Mouse (Mus musculus) heart, embryonic 13.5 days (tissue): ENCODE results near the gene Zbed4. TPM values are rescaled to one million over a fixed set of nuclear protein-coding genes. Genes with fewer than 3 reads are reported as not detected.
"Not testable (repeated sequence)": the region's sequence is repeated elsewhere in the genome, so short reads cannot be mapped to it uniquely, and the experiment has no call there.

Experiments used
- ATAC-seq: fragments of 200-750 bp; cut with Nextera tagmentation; 2 replicates; pipeline ENCODE4 v1.8.0; 2017; ENCODE audit warnings: moderate TSS enrichment; ENCODE audit not compliant: insufficient number of reproducible peaks, low FRiP score, low TSS enrichment; ENCODE audit errors: extremely low read depth
- H3K27ac ChIP-seq: fragments of 300-500 bp; sonication (generic); replicated peaks from 2 replicates; pipeline ENCODE4 v1.5.1; 2015; ENCODE audit warnings: moderate library complexity, mild to moderate bottlenecking, inconsistent platforms
- H3K27me3 ChIP-seq: fragments of 300-500 bp; sonication (generic); replicated peaks from 2 replicates; pipeline ENCODE4 v1.6.1; 2015; ENCODE audit warnings: mild to moderate bottlenecking, inconsistent platforms
- H3K36me3 ChIP-seq: fragments of 300-500 bp; sonication (generic); 2 replicates; pipeline ENCODE4 v1.6.1; 2015; ENCODE audit warnings: mild to moderate bottlenecking, inconsistent platforms
- H3K4me1 ChIP-seq: fragments of 300-500 bp; sonication (generic); 2 replicates; pipeline ENCODE4 v1.6.1; 2015; ENCODE audit warnings: inconsistent platforms
- H3K4me2 ChIP-seq: fragments of 300-500 bp; sonication (generic); 2 replicates; pipeline ENCODE4 v1.6.1; 2015; ENCODE audit warnings: inconsistent platforms, mild to moderate bottlenecking, moderate library complexity
- H3K4me3 ChIP-seq: fragments of 300-500 bp; sonication (generic); 2 replicates; pipeline ENCODE4 v1.5.1; 2015; ENCODE audit warnings: moderate library complexity, mild to moderate bottlenecking, inconsistent platforms
- H3K9ac ChIP-seq: fragments of 300-500 bp; sonication (generic); 2 replicates; pipeline ENCODE4 v1.6.1; 2015; ENCODE audit warnings: inconsistent platforms, mild to moderate bottlenecking, moderate library complexity
- H3K9me3 ChIP-seq: fragments of 300-500 bp; sonication (generic); 2 replicates; pipeline ENCODE4 v1.6.1; 2016; ENCODE audit warnings: inconsistent platforms
- WGBS: fragments of 180-500 bp; shearing (Covaris S2); methylation state at CpG from one replicate; pipeline ENCODE4 v1.1.7; 2015; ENCODE audit warnings: mixed read lengths; 5-methylcytosine and 5-hydroxymethylcytosine counted together
- polyA plus RNA-seq: library from polyadenylated mRNA; unstranded; fragments of >200 nt; fragmentation: Nextera tagmentation; extraction: Ambion mirVana; gene quantifications from 2 replicates; pipeline ENCODE4 v1.2.1, GENCODE M21; 2015

The Zbed4 gene
- 11.6 and 12.1 TPM in 2 replicates for polyA plus RNA-seq

- peaks cover 32% of the 10 kb centered on the region for H3K4me1 ChIP-seq
- H3K36me3 ChIP-seq, result peaks cover 16% of the 10 kb centered on the region
- H3K9ac ChIP-seq, result peak within 1 kb of the TSS; percentile 94
- H3K4me3 ChIP-seq, result peak within 1 kb of the TSS; percentile 89
- H3K9me3 ChIP-seq, result no peaks in the 10 kb centered on the region
- no peaks in the 10 kb centered on the region for H3K27me3 ChIP-seq
- 1% methylated on average over 78 of the region's 119 CpGs for WGBS
- peak; percentile 14 for ATAC-seq
- H3K4me2 ChIP-seq, result peak within 1 kb of the TSS; percentile 76
- peak within 1 kb of the TSS; percentile 91 for H3K27ac ChIP-seq
Observed at GRCm38 (mm10) chr15:88751564-88752402, at the start of gene Zbed4. Zbed4 (plus strand) TSS chr15:88751660.

GRCm38 (mm10) chr15:88702501-88702900, 49.0 kb upstream of the Zbed4 start:
- Histone ChIP-seq H3K27me3 (no peaks in the 10 kb centered on the region), H3K4me1 (0 out of 2 replicates have a peak, but pooled peaks cover 4% of the 10 kb centered on the region), H3K9me3 (no peaks in the 10 kb centered on the region), H3K36me3 (peaks cover 99% of the 10 kb centered on the region), H3K9ac (no peak overlapping the region), H3K27ac (no peak overlapping the region), H3K4me3 (no peak overlapping the region), H3K4me2 (no peak overlapping the region)
- WGBS, result 71% methylated on average over 3 of the region's 3 CpGs
- no peak for ATAC-seq

- Histone ChIP-seq H3K4me1 (0 out of 2 replicates have a peak, but pooled peaks cover 4% of the 10 kb centered on the region), H3K9me3 (no peaks in the 10 kb centered on the region), H3K27me3 (no peaks in the 10 kb centered on the region), H3K27ac (no peak overlapping the region), H3K4me2 (no peak overlapping the region), H3K4me3 (no peak overlapping the region), H3K9ac (no peak overlapping the region), H3K36me3 (peaks cover 99% of the 10 kb centered on the region)
- no peak for ATAC-seq
- WGBS, result 53% methylated on average over 1 of the region's 1 CpGs
Observed at GRCm38 (mm10) chr15:88704284-88704683, 47.2 kb upstream of the Zbed4 start.

GRCm38 (mm10) chr15:88706320-88706719, 45.1 kb upstream of the Zbed4 start:
- Histone ChIP-seq H3K4me1 (0 out of 2 replicates have a peak, but pooled peaks cover 4% of the 10 kb centered on the region), H3K4me2 (no peak overlapping the region), H3K4me3 (no peak overlapping the region), H3K36me3 (peaks cover 99% of the 10 kb centered on the region), H3K9me3 (no peaks in the 10 kb centered on the region), H3K27ac (no peak overlapping the region), H3K27me3 (no peaks in the 10 kb centered on the region), H3K9ac (no peak overlapping the region)
- WGBS, result 87% methylated on average over 6 of the region's 6 CpGs
- ATAC-seq, result no peak

GRCm38 (mm10) chr15:88706987-88707386, 44.5 kb upstream of the Zbed4 start:
- not testable (repeated sequence) for H3K27me3 ChIP-seq, H3K27ac ChIP-seq, H3K4me2 ChIP-seq, H3K9ac ChIP-seq, ATAC-seq, H3K4me1 ChIP-seq, H3K9me3 ChIP-seq, H3K4me3 ChIP-seq
- peaks cover 99% of the 10 kb centered on the region for H3K36me3 ChIP-seq
- 76% methylated on average over 13 of the region's 13 CpGs for WGBS

- Histone ChIP-seq H3K27me3 (no peaks in the 10 kb centered on the region), H3K36me3 (peaks cover 100% of the 10 kb centered on the region), H3K4me3 (no peak overlapping the region), H3K4me1 (0 out of 2 replicates have a peak, but pooled peaks cover 4% of the 10 kb centered on the region), H3K4me2 (no peak overlapping the region), H3K27ac (no peak overlapping the region), H3K9ac (no peak overlapping the region), H3K9me3 (no peaks in the 10 kb centered on the region)
- WGBS, result 88% methylated on average over 5 of the region's 5 CpGs
- ATAC-seq, result no peak
Observed at GRCm38 (mm10) chr15:88708204-88708603, 43.3 kb upstream of the Zbed4 start.

- ATAC-seq, result no peak
- no peak overlapping the region for H3K27ac ChIP-seq
- no peak overlapping the region for H3K4me3 ChIP-seq
- no peak overlapping the region for H3K4me2 ChIP-seq
- peaks cover 100% of the 10 kb centered on the region for H3K36me3 ChIP-seq
- no peaks in the 10 kb centered on the region for H3K9me3 ChIP-seq
- H3K27me3 ChIP-seq, result no peaks in the 10 kb centered on the region
- 86% methylated on average over 13 of the region's 13 CpGs for WGBS
- no peak overlapping the region for H3K9ac ChIP-seq
- H3K4me1 ChIP-seq, result no peaks in the 10 kb centered on the region
Observed at GRCm38 (mm10) chr15:88708657-88709511, 42.6 kb upstream of the Zbed4 start.

GRCm38 (mm10) chr15:88709878-88710277, 41.6 kb upstream of the Zbed4 start:
- H3K9ac ChIP-seq, result no peak overlapping the region
- no peaks in the 10 kb centered on the region for H3K27me3 ChIP-seq
- ATAC-seq, result no peak
- H3K27ac ChIP-seq, result no peak overlapping the region
- H3K4me2 ChIP-seq, result no peak overlapping the region
- H3K36me3 ChIP-seq, result peaks cover 100% of the 10 kb centered on the region
- WGBS, result 91% methylated on average over 5 of the region's 5 CpGs
- no peaks in the 10 kb centered on the region for H3K9me3 ChIP-seq
- no peaks in the 10 kb centered on the region for H3K4me1 ChIP-seq
- no peak overlapping the region for H3K4me3 ChIP-seq

GRCm38 (mm10) chr15:88712501-88712900, 39.0 kb upstream of the Zbed4 start:
- Histone ChIP-seq H3K27ac (no peak overlapping the region), H3K4me3 (no peak overlapping the region), H3K9ac (no peak overlapping the region), H3K9me3 (no peaks in the 10 kb centered on the region), H3K36me3 (peaks cover 100% of the 10 kb centered on the region), H3K27me3 (no peaks in the 10 kb centered on the region), H3K4me1 (no peaks in the 10 kb centered on the region), H3K4me2 (no peak overlapping the region)
- ATAC-seq, result no peak
- WGBS, result 91% methylated on average over 15 of the region's 15 CpGs

- no peak overlapping the region for H3K4me3 ChIP-seq
- no peak overlapping the region for H3K9ac ChIP-seq
- ATAC-seq, result no peak
- 72% methylated on average over 6 of the region's 6 CpGs for WGBS
- no peak overlapping the region for H3K4me2 ChIP-seq
- no peaks in the 10 kb centered on the region for H3K27me3 ChIP-seq
- H3K36me3 ChIP-seq, result peaks cover 99% of the 10 kb centered on the region
- no peaks in the 10 kb centered on the region for H3K9me3 ChIP-seq
- H3K27ac ChIP-seq, result no peak overlapping the region
- no peaks in the 10 kb centered on the region for H3K4me1 ChIP-seq
Observed at GRCm38 (mm10) chr15:88714021-88714589, 37.4 kb upstream of the Zbed4 start.

- Histone ChIP-seq H3K9me3 (no peaks in the 10 kb centered on the region), H3K27ac (no peak overlapping the region), H3K4me3 (no peak overlapping the region), H3K4me2 (no peak overlapping the region), H3K4me1 (0 out of 2 replicates have a peak, but pooled peaks cover 3% of the 10 kb centered on the region), H3K36me3 (peaks cover 98% of the 10 kb centered on the region), H3K9ac (no peak overlapping the region), H3K27me3 (no peaks in the 10 kb centered on the region)
- ATAC-seq, result no peak
Observed at GRCm38 (mm10) chr15:88716350-88716749, 35.1 kb upstream of the Zbed4 start.
